Comparison of ENCODE assay signal across 9 mouse cellular contexts in the genomic region with DNA sequence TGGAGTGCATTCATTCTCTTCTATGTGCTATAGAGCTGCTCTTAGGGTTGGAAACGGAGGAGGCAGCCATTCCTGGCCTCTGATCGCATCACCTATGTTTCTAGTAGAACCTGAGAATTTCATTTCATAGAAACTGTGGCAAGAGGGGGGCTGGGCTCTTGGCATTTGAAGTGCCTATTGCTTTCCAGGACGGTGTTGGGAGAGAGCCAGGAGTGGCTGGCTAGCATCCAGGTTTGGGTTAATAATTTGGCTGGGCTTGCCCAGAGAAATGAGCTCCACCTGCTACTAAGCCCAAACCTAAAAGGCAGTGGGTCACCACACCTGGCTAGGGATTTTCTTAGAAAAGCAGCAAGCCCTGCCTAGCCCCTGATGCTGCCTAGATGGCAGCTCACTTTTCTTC. TPM values are rescaled to one million over a fixed set of nuclear protein-coding genes. Genes with fewer than 3 reads are reported as not detected.
DNase-seq lines count a peak whose midpoint lies in the region; ATAC-seq and TF ChIP-seq lines count a peak whose summit lies in the region.
"Had no signal": no experiment of that assay in that cellular context is flagged by ENCODE, and none has a peak within 500 bp of the region (broad histone marks: within the 10 kb centered on the region; RNA-seq: fewer than 3 reads in every experiment).

No protein-coding gene starts in this region.

- no peak for TF ChIP-seq CTCF in gastrocnemius, adult 2 months (IDR thresholded peaks at IDR 0.05)

- H3K27ac ChIP-seq in gastrocnemius, adult 2 months, result no peak overlapping the region
- peak overlapping the region; percentile 76 for H3K27ac ChIP-seq in ES-E14 (ENCODE audit: insufficient read depth, low read depth, low read length, poor library complexity, severe bottlenecking)
- peak overlapping the region; percentile 55 for H3K27ac ChIP-seq in kidney, embryonic 16.5 days (ENCODE audit: low read length)
- H3K27ac ChIP-seq in midbrain, embryonic 10.5 days (replicated peaks), result no peak overlapping the region
- H3K27ac ChIP-seq: embryonic facial prominence, embryonic 13.5 days had no signal

- no peak overlapping the region for H3K4me3 ChIP-seq in gastrocnemius, adult 2 months
- no peak overlapping the region for H3K4me3 ChIP-seq in ES-E14 (ENCODE audit: insufficient read depth in 1 of 2, low read depth in 1 of 2, low read length in 2 of 2, poor library complexity in 1 of 2, severe bottlenecking in 1 of 2)
- no peak overlapping the region for H3K4me3 ChIP-seq in kidney, embryonic 16.5 days (ENCODE audit: low read length)
- no peak overlapping the region for H3K4me3 ChIP-seq in midbrain, embryonic 10.5 days
- H3K4me3 ChIP-seq: embryonic facial prominence, embryonic 13.5 days had no signal

- peak; percentile 56 for DNase-seq in gastrocnemius, adult 2 months
- DNase-seq in gastrocnemius, adult 8-10 months (ENCODE audit: low spot score in 2 of 2), result no peak
- no peak for DNase-seq in ES-E14 (ENCODE audit: low read depth, low spot score)
- peak; percentile 78 for DNase-seq in cerebellum, adult 8-10 months
- DNase-seq in lung, postnatal 10 days, result peak; percentile 75
- no peak for DNase-seq in embryo, embryonic 10.5 days (ENCODE audit: low spot score)
- DNase-seq in midbrain, embryonic 10.5 days (ENCODE audit: low spot score), result no peak

- H3K9ac ChIP-seq in ES-E14 (ENCODE audit: insufficient read depth, low read depth, low read length, poor library complexity, severe bottlenecking), result no peak overlapping the region; the same call in 1 of the 2 replicates
- H3K9ac ChIP-seq in kidney, embryonic 16.5 days (replicated peaks; ENCODE audit: low read length), result no peak overlapping the region
- H3K9ac ChIP-seq: embryonic facial prominence, embryonic 13.5 days had no signal

- intact Hi-C loops in gastrocnemius, adult 2 months (cut with DNase I), result no loop called here

- H3K4me1 ChIP-seq in ES-E14 (ENCODE audit: control insufficient read depth in 2 of 2, insufficient read depth in 2 of 2, low read length in 2 of 2, poor library complexity in 1 of 2), result peaks cover 29 to 54% of the 10 kb centered on the region in 2 experiments
- peaks cover 47% of the 10 kb centered on the region for H3K4me1 ChIP-seq in kidney, embryonic 16.5 days (ENCODE audit: insufficient read depth, low read length)
- H3K4me1 ChIP-seq in midbrain, embryonic 10.5 days, result peaks cover 47% of the 10 kb centered on the region

- H3K4me2 ChIP-seq in kidney, embryonic 16.5 days (replicated peaks; ENCODE audit: low read depth, low read length), result no peak overlapping the region
- H3K4me2 ChIP-seq: embryonic facial prominence, embryonic 13.5 days had no signal

- in situ Hi-C loops in ES-E14 (cut with MboI; ENCODE audit: low sequenced_read_pairs in 2 of 2, unreplicated experiment in 2 of 2), result no loop called here

- H3K36me3 ChIP-seq in ES-E14 (ENCODE audit: control insufficient read depth, insufficient read depth, low read length, poor library complexity, severe bottlenecking), result peaks cover 11% of the 10 kb centered on the region
- 0 out of 2 replicates have a peak, but pooled peaks cover 3% of the 10 kb centered on the region for H3K36me3 ChIP-seq in kidney, embryonic 16.5 days (ENCODE audit: insufficient read depth, low read length)
- H3K36me3 ChIP-seq in midbrain, embryonic 10.5 days, result peaks cover 15% of the 10 kb centered on the region

- WGBS in kidney, embryonic 16.5 days, result 53% methylated on average over 3 of the region's 3 CpGs
- 85% methylated on average over 3 of the region's 3 CpGs for WGBS in midbrain, embryonic 10.5 days

- peak; percentile 33; the same call in 1 of the 2 replicates for ATAC-seq in kidney, embryonic 16.5 days (ENCODE audit: low FRiP score, low TSS enrichment)

- no peaks in the 10 kb centered on the region for H3K27me3 ChIP-seq in kidney, embryonic 16.5 days (ENCODE audit: insufficient read depth, low read length)
- H3K27me3 ChIP-seq in midbrain, embryonic 10.5 days (ENCODE audit: low read depth, poor library complexity, severe bottlenecking), result no peaks in the 10 kb centered on the region
- H3K27me3 ChIP-seq: embryonic facial prominence, embryonic 13.5 days had no signal

- H3K9me3 ChIP-seq in ES-E14 (ENCODE audit: control insufficient read depth, insufficient read depth, low read depth, low read length), result no peaks in the 10 kb centered on the region
- H3K9me3 ChIP-seq in kidney, embryonic 16.5 days (ENCODE audit: low read length), result no peaks in the 10 kb centered on the region
- H3K9me3 ChIP-seq in midbrain, embryonic 10.5 days (replicated peaks), result no peaks in the 10 kb centered on the region
- H3K9me3 ChIP-seq: embryonic facial prominence, embryonic 13.5 days had no signal

TF ChIP-seq in ES-E14, 5 proteins besides CTCF, POLR2A, EP300 and RAD21:
- TF ChIP-seq HCFC1 (IDR thresholded peaks at IDR 0.05; ENCODE audit: borderline replicate concordance, insufficient read depth, low read length) (no peak), ZC3H11A (IDR thresholded peaks at IDR 0.05; ENCODE audit: borderline replicate concordance, low read depth, low read length) (no peak), MAFK (IDR thresholded peaks at IDR 0.05; ENCODE audit: insufficient read depth, low read depth, low read length) (no peak), ZNF384 (IDR thresholded peaks at IDR 0.05; ENCODE audit: low read depth, low read length) (no peak), CHD2 (IDR thresholded peaks at IDR 0.05; ENCODE audit: low read depth, low read length) (no peak)

RNA-seq across cellular contexts. Expression of gene Hic2, which starts 18.2 kb away (rescaled TPM):
- 1 to 10 TPM; 1.1 to 1.8 TPM for total RNA-seq in gastrocnemius, adult 2 months (2021)
- 1 to 10 TPM; 1.1 to 1.5 (median 1.4) TPM for total RNA-seq in gastrocnemius, adult 8-10 months (2022)
- 35.0 and 35.9 TPM in 2 replicates for total RNA-seq in ES-E14 (2012; rRNA removed)
- polyA plus RNA-seq in kidney, embryonic 16.5 days (2015; fragmentation: Nextera tagmentation; extraction: Ambion mirVana), result 4.9 and 5.4 TPM in 2 replicates
- polyA plus RNA-seq in midbrain, embryonic 10.5 days (2016; fragmentation: Nextera tagmentation; extraction: Ambion mirVana), result 17.3 and 19.3 TPM in 2 replicates

RNA-seq across cellular contexts. Expression of gene Tmem191c, which starts 24.3 kb away (rescaled TPM):
- 1 to 10 TPM in 1 of 2 experiments, under 1 TPM in 1; 0.92 to 1.7 TPM for total RNA-seq in gastrocnemius, adult 2 months (2021)
- under 1 TPM in 3 of 4 experiments, not detected in 1; 0.58 to 0.91 (median 0.74) TPM for total RNA-seq in gastrocnemius, adult 8-10 months (2022)
- 45.1 and 68.6 TPM in 2 replicates for total RNA-seq in ES-E14 (2012; rRNA removed)
- 19.2 and 19.4 TPM in 2 replicates for polyA plus RNA-seq in kidney, embryonic 16.5 days (2015; fragmentation: Nextera tagmentation; extraction: Ambion mirVana)
- polyA plus RNA-seq in midbrain, embryonic 10.5 days (2016; fragmentation: Nextera tagmentation; extraction: Ambion mirVana), result 9.9 and 11.7 TPM in 2 replicates

RNA-seq across cellular contexts. Expression of gene Rimbp3, which starts 43.1 kb away (rescaled TPM):
- under 1 TPM in 1 of 2 experiments, not detected in 1; 0.05 TPM for total RNA-seq in gastrocnemius, adult 2 months (2021)
- under 1 TPM in 2 of 4 experiments, not detected in 2; 0.05 TPM for total RNA-seq in gastrocnemius, adult 8-10 months (2022)
- total RNA-seq in ES-E14 (2012; rRNA removed), result 2.6 and 2.9 TPM in 2 replicates
- polyA plus RNA-seq in kidney, embryonic 16.5 days (2015; fragmentation: Nextera tagmentation; extraction: Ambion mirVana), result 0.36 and 0.51 TPM in 2 replicates
- polyA plus RNA-seq in midbrain, embryonic 10.5 days (2016; fragmentation: Nextera tagmentation; extraction: Ambion mirVana), result 1.4 and 2.2 TPM in 2 replicates

RNA-seq across cellular contexts. Expression of gene Ube2l3, which starts 49.1 kb away (rescaled TPM):
- 100 to 1,000 TPM; 143 to 150 TPM for total RNA-seq in gastrocnemius, adult 2 months (2021)
- total RNA-seq in gastrocnemius, adult 8-10 months (2022), result 100 to 1,000 TPM; 119 to 134 (median 127) TPM
- total RNA-seq in ES-E14 (2012; rRNA removed), result 77.6 and 109 TPM in 2 replicates
- 332 and 350 TPM in 2 replicates for polyA plus RNA-seq in kidney, embryonic 16.5 days (2015; fragmentation: Nextera tagmentation; extraction: Ambion mirVana)
- 412 and 424 TPM in 2 replicates for polyA plus RNA-seq in midbrain, embryonic 10.5 days (2016; fragmentation: Nextera tagmentation; extraction: Ambion mirVana)

Comparison
In these comparisons a context has a peak if more than half of its experiments do, and no peak if none do; other contexts are left out.
1. DNase-seq: peak in gastrocnemius, adult 2 months (single experiment), cerebellum, adult 8-10 months (single experiment) and lung, postnatal 10 days (single experiment); none in gastrocnemius, adult 8-10 months (0 of 2), ES-E14 (single experiment), embryo, embryonic 10.5 days (single experiment) and midbrain, embryonic 10.5 days (single experiment).
2. H3K27ac ChIP-seq: peak in ES-E14 (single experiment) and kidney, embryonic 16.5 days (single experiment); none in gastrocnemius, adult 2 months (single experiment) and midbrain, embryonic 10.5 days (single experiment).
3. RNA of gene Hic2, which starts 18.2 kb away (total RNA-seq): 35.0 to 35.9 TPM in ES-E14; 1.1 to 1.8 TPM in gastrocnemius, adult 2 months and 1.1 to 1.5 TPM in gastrocnemius, adult 8-10 months; every median in the first group is over 10 times any median in the second.
4. RNA of gene Tmem191c, which starts 24.3 kb away (total RNA-seq): 45.1 to 68.6 TPM in ES-E14; 0.92 to 1.7 TPM in gastrocnemius, adult 2 months and 0.58 to 0.91 TPM in gastrocnemius, adult 8-10 months; every median in the first group is over 10 times any median in the second.